Mouse (Mus musculus) intestine, embryonic 16.5 days (tissue): ENCODE data around the gene Cpeb4. TPM values are rescaled to one million over a fixed set of nuclear protein-coding genes. Genes with fewer than 3 reads are reported as not detected.

Source experiments
- ATAC-seq: fragments of 200-750 bp; cut with Nextera tagmentation; 2 replicates; pipeline ENCODE4 v1.8.0; 2017; ENCODE audit warnings: moderate TSS enrichment, moderate library complexity
- H3K27ac ChIP-seq: fragments of 300-500 bp; sonication (generic); 2 replicates; pipeline ENCODE4 v1.5.1; 2014; ENCODE audit warnings: mild to moderate bottlenecking, low read length
- H3K27me3 ChIP-seq: fragments of 300-500 bp; sonication (generic); replicated peaks from 2 replicates; pipeline ENCODE4 v1.6.1; 2014; ENCODE audit warnings: low read length, control low read depth, mixed read lengths; ENCODE audit not compliant: control insufficient read depth, insufficient read depth
- H3K36me3 ChIP-seq: fragments of 300-500 bp; sonication (generic); 2 replicates; pipeline ENCODE4 v1.6.1; 2014; ENCODE audit warnings: low read length, control low read depth; ENCODE audit not compliant: control insufficient read depth, insufficient read depth
- H3K4me1 ChIP-seq: fragments of 300-500 bp; sonication (generic); 2 replicates; pipeline ENCODE4 v1.6.1; 2014; ENCODE audit warnings: low read length, control low read depth, mixed read lengths; ENCODE audit not compliant: control insufficient read depth, insufficient read depth
- H3K4me2 ChIP-seq: fragments of 300-500 bp; sonication (generic); 2 replicates; pipeline ENCODE4 v1.6.1; 2014; ENCODE audit warnings: low read depth, low read length, control low read depth
- H3K4me3 ChIP-seq: fragments of 300-500 bp; sonication (generic); 2 replicates; pipeline ENCODE4 v1.5.1; 2014; ENCODE audit warnings: mild to moderate bottlenecking, low read length
- H3K9ac ChIP-seq: fragments of 300-500 bp; sonication (generic); 2 replicates; pipeline ENCODE4 v1.6.1; 2014; ENCODE audit warnings: low read depth, low read length
- H3K9me3 ChIP-seq: fragments of 300-500 bp; sonication (generic); 2 replicates; pipeline ENCODE4 v1.6.1; 2016; ENCODE audit warnings: low read length, control low read depth; ENCODE audit not compliant: control insufficient read depth
- WGBS: fragments of 180-500 bp; shearing (Covaris S2); extraction: QIAGEN DNeasy Blood & Tissue Kit; methylation state at CpG from one replicate; pipeline ENCODE4 v1.1.7; 2014; 5-methylcytosine and 5-hydroxymethylcytosine counted together
- polyA plus RNA-seq: library from polyadenylated mRNA; unstranded; fragments of >200 nt; fragmentation: Nextera tagmentation; extraction: Ambion mirVana; gene quantifications from 2 replicates; pipeline ENCODE4 v1.2.1, GENCODE M21; 2015

The Cpeb4 gene
- polyA plus RNA-seq, 1 experiment from 2014 or later = 3.0 TPM

- H3K9me3 ChIP-seq = no peaks in the 10 kb centered on the region
- 75% methylated on average over 7 of the region's 7 CpGs for WGBS
Observed at GRCm38 (mm10) chr11:31832439-31832980, 39.5 kb upstream of the Cpeb4 start.

GRCm38 (mm10) chr11:31833506-31833905, 38.5 kb upstream of the Cpeb4 start:
- no peak overlapping the region for H3K4me3 ChIP-seq
- H3K4me1 ChIP-seq = peaks cover 8% of the 10 kb centered on the region; the same call in 1 of the 2 replicates
- 56% methylated on average over 2 of the region's 2 CpGs for WGBS
- no peaks in the 10 kb centered on the region for H3K36me3 ChIP-seq
- H3K9me3 ChIP-seq = no peaks in the 10 kb centered on the region
- H3K9ac ChIP-seq = no peak overlapping the region
- H3K27ac ChIP-seq = no peak overlapping the region
- no peaks in the 10 kb centered on the region for H3K27me3 ChIP-seq
- no peak for ATAC-seq
- H3K4me2 ChIP-seq = no peak overlapping the region

More at GRCm38 (mm10) chr11:31832439-31832980, 39.5 kb upstream of the Cpeb4 start:
- no peak overlapping the region for H3K4me2 ChIP-seq
- H3K27me3 ChIP-seq = no peaks in the 10 kb centered on the region
- ATAC-seq = no peak
- no peak overlapping the region for H3K4me3 ChIP-seq
- no peaks in the 10 kb centered on the region for H3K36me3 ChIP-seq
- H3K4me1 ChIP-seq = peaks cover 13% of the 10 kb centered on the region; the same call in 1 of the 2 replicates
- H3K27ac ChIP-seq = no peak overlapping the region
- no peak overlapping the region for H3K9ac ChIP-seq

- H3K27ac ChIP-seq = no peak overlapping the region
- ATAC-seq = no peak
- no peak overlapping the region for H3K4me2 ChIP-seq
- no peak overlapping the region for H3K9ac ChIP-seq
- H3K4me3 ChIP-seq = no peak overlapping the region
- H3K36me3 ChIP-seq = no peaks in the 10 kb centered on the region
- peaks cover 7% of the 10 kb centered on the region; the same call in 1 of the 2 replicates for H3K4me1 ChIP-seq
- H3K27me3 ChIP-seq = no peaks in the 10 kb centered on the region
- 69% methylated on average over 3 of the region's 3 CpGs for WGBS
- H3K9me3 ChIP-seq = no peaks in the 10 kb centered on the region
Observed at GRCm38 (mm10) chr11:31835352-31835751, 36.7 kb upstream of the Cpeb4 start.

- no peak overlapping the region for H3K4me2 ChIP-seq
- WGBS = 87% methylated on average over 3 of the region's 3 CpGs
- no peaks in the 10 kb centered on the region for H3K27me3 ChIP-seq
- no peak for ATAC-seq
- H3K36me3 ChIP-seq = no peaks in the 10 kb centered on the region
- no peak overlapping the region for H3K9ac ChIP-seq
- no peaks in the 10 kb centered on the region for H3K9me3 ChIP-seq
- 0 out of 2 replicates have a peak, but pooled peaks cover 6% of the 10 kb centered on the region for H3K4me1 ChIP-seq
- H3K27ac ChIP-seq = no peak overlapping the region
- H3K4me3 ChIP-seq = no peak overlapping the region
Observed at GRCm38 (mm10) chr11:31837243-31837642, 34.8 kb upstream of the Cpeb4 start.

GRCm38 (mm10) chr11:31837753-31838152, 34.3 kb upstream of the Cpeb4 start:
- ATAC-seq = no peak
- Histone ChIP-seq H3K9me3 (no peaks in the 10 kb centered on the region), H3K4me3 (no peak overlapping the region), H3K4me2 (no peak overlapping the region), H3K27ac (no peak overlapping the region), H3K4me1 (0 out of 2 replicates have a peak, but pooled peaks cover 6% of the 10 kb centered on the region), H3K36me3 (no peaks in the 10 kb centered on the region), H3K27me3 (no peaks in the 10 kb centered on the region), H3K9ac (no peak overlapping the region)
- WGBS = 91% methylated on average over 4 of the region's 4 CpGs

GRCm38 (mm10) chr11:31838442-31839083, 33.4 kb upstream of the Cpeb4 start:
- WGBS = 45% methylated on average over 7 of the region's 7 CpGs
- no peaks in the 10 kb centered on the region for H3K36me3 ChIP-seq
- 0 out of 2 replicates have a peak, but pooled peaks cover 6% of the 10 kb centered on the region for H3K4me1 ChIP-seq
- H3K9ac ChIP-seq = no peak overlapping the region
- no peaks in the 10 kb centered on the region for H3K27me3 ChIP-seq
- ATAC-seq = peak; percentile 77
- H3K9me3 ChIP-seq = no peaks in the 10 kb centered on the region
- H3K4me2 ChIP-seq = no peak overlapping the region
- no peak overlapping the region for H3K27ac ChIP-seq
- no peak overlapping the region for H3K4me3 ChIP-seq

- Histone ChIP-seq H3K4me2 (no peak overlapping the region), H3K27me3 (no peaks in the 10 kb centered on the region), H3K36me3 (no peaks in the 10 kb centered on the region), H3K4me1 (0 out of 2 replicates have a peak, but pooled peaks cover 6% of the 10 kb centered on the region), H3K9ac (no peak overlapping the region), H3K4me3 (no peak overlapping the region), H3K9me3 (no peaks in the 10 kb centered on the region), H3K27ac (no peak overlapping the region)
- WGBS = 63% methylated on average over 6 of the region's 6 CpGs
- no peak for ATAC-seq
Observed at GRCm38 (mm10) chr11:31839084-31839460, 32.9 kb upstream of the Cpeb4 start.

GRCm38 (mm10) chr11:31842171-31842959, 29.6 kb upstream of the Cpeb4 start:
- ATAC-seq = no peak
- H3K36me3 ChIP-seq = no peaks in the 10 kb centered on the region
- no peak overlapping the region for H3K27ac ChIP-seq
- no peaks in the 10 kb centered on the region for H3K9me3 ChIP-seq
- no peak overlapping the region for H3K4me2 ChIP-seq
- H3K9ac ChIP-seq = no peak overlapping the region
- H3K27me3 ChIP-seq = no peaks in the 10 kb centered on the region
- 84% methylated on average over 5 of the region's 5 CpGs for WGBS
- no peak overlapping the region for H3K4me3 ChIP-seq
- 0 out of 2 replicates have a peak, but pooled peaks cover 6% of the 10 kb centered on the region for H3K4me1 ChIP-seq

GRCm38 (mm10) chr11:31843177-31843833, 28.7 kb upstream of the Cpeb4 start:
- Histone ChIP-seq H3K36me3 (no peaks in the 10 kb centered on the region), H3K27ac (no peak overlapping the region), H3K4me3 (no peak overlapping the region), H3K9me3 (no peaks in the 10 kb centered on the region), H3K4me2 (no peak overlapping the region), H3K9ac (no peak overlapping the region), H3K4me1 (0 out of 2 replicates have a peak, but pooled peaks cover 6% of the 10 kb centered on the region), H3K27me3 (no peaks in the 10 kb centered on the region)
- ATAC-seq = peak; percentile 61
- WGBS = 75% methylated on average over 7 of the region's 7 CpGs
